Mouse (Mus musculus): Measurements from ENCODE around the gene Gm21440.
"Not testable (repeated sequence)": the region's sequence is repeated elsewhere in the genome, so short reads cannot be mapped to it uniquely, and the experiment has no call there.

Gene Gm21440

GRCm38 (mm10) chrY:13252091-13252490 lies at the start of gene Gm21440, which contains the start of gene Gm21454:
Gene Gm21440 (plus strand): TSS chrY:13252391.
Gene Gm21454 (plus strand): TSS chrY:13252442.
- not testable (repeated sequence) for DNase-seq

GRCm38 (mm10) chrY:13223828-13224227 lies 28.4 kb upstream of the Gm21440 start, which contains the start of gene Gm21828:
Gene Gm21828 (minus strand): TSS chrY:13223928.
- DNase-seq = not testable (repeated sequence)
